Comparison of ENCODE assay signal across 1 mouse cellular context in the genomic region with DNA sequence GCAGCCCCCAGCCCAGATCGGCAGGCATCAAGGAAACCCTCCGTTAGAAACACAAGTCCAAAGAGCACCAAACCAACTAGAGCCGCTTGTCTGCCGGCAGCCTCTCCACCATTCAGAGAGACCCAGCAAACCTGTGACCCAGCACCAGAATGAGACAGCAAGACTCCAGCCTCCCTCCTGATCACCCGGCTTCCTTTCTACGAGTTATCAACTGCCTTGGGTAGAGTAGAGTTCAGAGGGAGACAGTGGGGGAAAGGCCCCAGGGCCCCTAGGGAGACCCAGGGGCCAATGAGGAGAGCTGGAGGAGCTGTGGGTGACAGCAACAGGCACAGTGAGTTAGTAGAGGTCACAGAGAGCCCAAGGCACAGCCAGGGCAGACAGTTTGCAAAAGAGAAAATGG.
A peak's percentile ranks its signal among the peaks of the same experiment; 100 is the strongest.
TF ChIP-seq lines count a peak whose summit lies in the region.

No protein-coding gene starts in this region.

TF ChIP-seq in CH12.LX, 34 proteins besides CTCF, POLR2A, EP300 and RAD21 (continued from another document):
- TF ChIP-seq SMC3 (IDR thresholded peaks at IDR 0.05; ENCODE audit: low read depth, low read length) (peak; percentile 20; the same call in 1 of the 2 replicates), ETS1 (conservative IDR thresholded peaks at IDR 0.05; ENCODE audit: low read depth, low read length) (peak; percentile 53; the same call in 1 of the 2 replicates), SIN3A (IDR thresholded peaks at IDR 0.05; ENCODE audit: low read length) (peak; percentile 63; the same call in 1 of the 2 replicates), KAT2A (IDR thresholded peaks at IDR 0.05; ENCODE audit: insufficient replicate concordance, low read length) (0 out of 2 replicates have a peak, but pooled peaks have one; percentile 70), CHD1 (IDR thresholded peaks at IDR 0.05; ENCODE audit: low read depth, low read length) (0 out of 2 replicates have a peak, but pooled peaks have one; percentile 64), MAX (IDR thresholded peaks at IDR 0.05; ENCODE audit: low read length) (peak; percentile 27; the same call in 1 of the 2 replicates), MEF2A (IDR thresholded peaks at IDR 0.05; ENCODE audit: borderline replicate concordance, low read depth, low read length) (peak; percentile 56; the same call in 1 of the 2 replicates), UBTF (IDR thresholded peaks at IDR 0.05; ENCODE audit: low read depth, low read length) (0 out of 2 replicates have a peak, but pooled peaks have one; percentile 68), PAX5 (IDR thresholded peaks at IDR 0.05; ENCODE audit: low read length) (no peak), TCF12 (IDR thresholded peaks at IDR 0.05; ENCODE audit: low read depth, low read length) (peak; percentile 81; the same call in 1 of the 2 replicates), USF1 (IDR thresholded peaks at IDR 0.05; ENCODE audit: low read depth, low read length) (no peak), BHLHE40 (IDR thresholded peaks at IDR 0.05; ENCODE audit: low read depth, low read length) (peak; percentile 28; the same call in 1 of the 2 replicates), NELFE (IDR thresholded peaks at IDR 0.05; ENCODE audit: low read depth, low read length) (peak; percentile 77), MAZ (IDR thresholded peaks at IDR 0.05; ENCODE audit: low read depth, low read length) (peak; percentile 86), ELF1 (IDR thresholded peaks at IDR 0.05; ENCODE audit: low read depth, low read length) (0 out of 2 replicates have a peak, but pooled peaks have one; percentile 7), HCFC1 (IDR thresholded peaks at IDR 0.05; ENCODE audit: low read depth, low read length) (peak; percentile 37; the same call in 1 of the 2 replicates), RCOR1 (conservative IDR thresholded peaks at IDR 0.05; ENCODE audit: low read depth, low read length) (no peak), JUND (conservative IDR thresholded peaks at IDR 0.05; ENCODE audit: low read depth, low read length) (no peak), MXI1 (IDR thresholded peaks at IDR 0.05; ENCODE audit: low read depth, low read length) (0 out of 2 replicates have a peak, but pooled peaks have one; percentile 26), IRF4 (IDR thresholded peaks at IDR 0.05; ENCODE audit: low read depth, low read length) (peak; percentile 76), E2F4 (IDR thresholded peaks at IDR 0.05; ENCODE audit: insufficient replicate concordance, low read depth, low read length) (no peak)
